ENCODE assay signal across 30 mouse cellular contexts in the genomic region with DNA sequence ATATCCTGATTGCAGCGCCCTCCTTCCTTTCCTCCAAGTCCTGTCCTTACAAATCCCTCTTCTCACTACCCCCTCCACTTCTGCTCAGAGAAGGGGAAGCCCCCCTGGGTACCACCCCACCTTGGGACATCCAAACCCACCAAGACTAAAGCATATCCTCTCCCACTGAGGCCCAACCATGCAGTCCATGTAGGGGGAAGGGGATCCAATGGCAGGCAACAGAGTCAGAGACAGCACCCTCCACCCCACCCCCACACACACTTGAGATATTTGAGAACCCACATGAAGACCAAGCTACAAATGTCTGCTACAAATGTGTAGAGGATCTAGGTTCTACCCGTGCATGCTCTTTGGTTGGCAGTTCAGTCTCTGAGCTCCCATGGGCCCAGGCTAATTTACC.
"Had no signal": no experiment of that assay in that cellular context is flagged by ENCODE, and none has a peak within 500 bp of the region (broad histone marks: within the 10 kb centered on the region; RNA-seq: fewer than 3 reads in every experiment).

No protein-coding gene starts in this region.

- DNase-seq: left cerebral cortex, postnatal 4 days; liver; liver, embryonic 13.5 days; liver, postnatal 0 days; lung, adult 18-20 months; lung, adult 2 months; lung, embryonic 14.5 days; lung, postnatal 10 days; lung, postnatal 14 days; lung, postnatal 36 days; lung, postnatal 4 days; midbrain, embryonic 14.5 days had no signal

- H3K4me1 ChIP-seq: limb, embryonic 10.5 days; limb, embryonic 12.5 days; limb, embryonic 13.5 days; limb, embryonic 15.5 days; lung, embryonic 15.5 days; midbrain, embryonic 15.5 days; neural tube, embryonic 12.5 days; neural tube, embryonic 13.5 days had no signal

- H3K4me2 ChIP-seq: limb, embryonic 12.5 days; limb, embryonic 13.5 days; limb, embryonic 15.5 days; liver, embryonic 11.5 days; liver, embryonic 12.5 days; liver, embryonic 13.5 days; liver, embryonic 15.5 days; lung, embryonic 14.5 days; lung, embryonic 15.5 days; midbrain, embryonic 11.5 days; midbrain, embryonic 15.5 days; neural tube, embryonic 12.5 days; neural tube, embryonic 13.5 days had no signal

- H3K27me3 ChIP-seq: limb, embryonic 12.5 days; limb, embryonic 13.5 days; limb, embryonic 15.5 days; liver, embryonic 12.5 days; liver, embryonic 13.5 days; liver, embryonic 15.5 days; lung, embryonic 15.5 days; megakaryocyte, embryonic 14.5 days; midbrain, embryonic 15.5 days; neural tube, embryonic 12.5 days; neural tube, embryonic 13.5 days had no signal

- ATAC-seq: liver, embryonic 12.5 days; liver, postnatal 0 days; lung, postnatal 0 days; midbrain, embryonic 15.5 days had no signal

- H3K9ac ChIP-seq: limb, embryonic 12.5 days; limb, embryonic 13.5 days; limb, embryonic 15.5 days; liver, embryonic 12.5 days; liver, embryonic 13.5 days; liver, embryonic 14.5 days; liver, embryonic 15.5 days; liver, postnatal 0 days; lung, embryonic 14.5 days; lung, embryonic 15.5 days; midbrain, embryonic 15.5 days; neural tube, embryonic 12.5 days; neural tube, embryonic 13.5 days had no signal

- H3K27ac ChIP-seq: left cerebral cortex, adult 2 months; limb, embryonic 10.5 days; limb, embryonic 12.5 days; limb, embryonic 13.5 days; limb, embryonic 15.5 days; liver, embryonic 12.5 days; liver, embryonic 13.5 days; liver, embryonic 14.5 days; liver, embryonic 15.5 days; lung, embryonic 15.5 days; macrophage; midbrain, embryonic 15.5 days; neural tube, embryonic 12.5 days; neural tube, embryonic 13.5 days had no signal

- H3K9me3 ChIP-seq: limb, embryonic 10.5 days; limb, embryonic 12.5 days; limb, embryonic 13.5 days; limb, embryonic 15.5 days; liver, embryonic 12.5 days; liver, embryonic 13.5 days; liver, embryonic 15.5 days; lung, embryonic 15.5 days; megakaryocyte, embryonic 14.5 days; midbrain, embryonic 15.5 days; neural tube, embryonic 12.5 days; neural tube, embryonic 13.5 days had no signal

- H3K4me3 ChIP-seq: left cerebral cortex, adult 2 months; limb, embryonic 10.5 days; limb, embryonic 12.5 days; limb, embryonic 13.5 days; limb, embryonic 15.5 days; liver, embryonic 12.5 days; liver, embryonic 13.5 days; liver, embryonic 15.5 days; lung, embryonic 15.5 days; megakaryocyte, embryonic 14.5 days; midbrain, embryonic 15.5 days; myocyte; neural tube, embryonic 12.5 days; neural tube, embryonic 13.5 days had no signal
